Mouse (Mus musculus): ENCODE measurements at regions not wholly inside any gene's neighbourhood (a gene's known extent, or its start where the extent isn't known, plus 50 kb on each side); places are given as distances from the start of the nearest gene placed in this dataset.

DNA sequence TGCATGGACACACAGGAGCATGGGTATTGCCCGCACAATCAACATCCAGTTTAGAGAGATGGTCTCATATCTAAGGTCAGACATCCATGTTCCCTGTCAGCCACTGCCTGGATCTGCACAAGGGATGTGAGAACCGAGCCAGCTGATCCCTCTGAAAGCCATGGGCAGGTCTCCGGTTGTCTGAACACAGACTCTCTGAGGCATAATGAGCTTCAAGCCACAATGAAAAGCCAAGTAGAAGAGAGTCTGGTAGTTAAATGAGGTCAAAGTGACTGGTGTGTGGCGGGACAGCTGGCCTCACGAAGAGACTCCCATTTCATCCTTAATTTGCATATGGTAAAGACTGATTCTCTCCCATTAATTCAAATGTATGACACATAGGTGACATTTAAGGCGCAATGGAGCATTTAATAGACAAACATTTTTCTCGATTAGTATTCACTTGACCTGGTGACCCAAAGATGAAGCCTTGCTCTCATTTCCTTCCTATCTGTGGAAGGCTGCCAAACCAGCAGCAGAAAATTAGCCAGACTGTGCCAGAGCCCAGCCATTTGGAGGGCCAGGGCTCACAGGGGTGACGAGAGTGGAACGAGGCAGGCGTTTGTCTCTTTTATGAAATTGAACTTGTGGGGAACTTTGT, 132.2 kb downstream of the Rpl14 start:
- H3K27ac ChIP-seq (ENCODE audit: low read depth, low read length), result no peak overlapping the region
- peaks cover 1% of the 10 kb centered on the region; the same call in 1 of the 2 replicates for H3K4me1 ChIP-seq (ENCODE audit: control insufficient read depth, insufficient read depth, low read length)
- no peak overlapping the region for H3K4me3 ChIP-seq (ENCODE audit: low read length)
- no peak overlapping the region for H3K9ac ChIP-seq (ENCODE audit: low read depth, low read length)
- H3K36me3 ChIP-seq (ENCODE audit: control insufficient read depth, insufficient read depth, low read length), result no peaks in the 10 kb centered on the region
- no peaks in the 10 kb centered on the region for H3K9me3 ChIP-seq (ENCODE audit: control insufficient read depth, low read length)
- H3K27me3 ChIP-seq (ENCODE audit: control insufficient read depth, insufficient read depth, low read length), result no peaks in the 10 kb centered on the region
- ATAC-seq (ENCODE audit: low FRiP score, low TSS enrichment), result no peak
- H3K4me2 ChIP-seq (replicated peaks; ENCODE audit: low read depth, low read length), result no peak overlapping the region
- WGBS, result 63% methylated on average over 10 of the region's 10 CpGs

DNA sequence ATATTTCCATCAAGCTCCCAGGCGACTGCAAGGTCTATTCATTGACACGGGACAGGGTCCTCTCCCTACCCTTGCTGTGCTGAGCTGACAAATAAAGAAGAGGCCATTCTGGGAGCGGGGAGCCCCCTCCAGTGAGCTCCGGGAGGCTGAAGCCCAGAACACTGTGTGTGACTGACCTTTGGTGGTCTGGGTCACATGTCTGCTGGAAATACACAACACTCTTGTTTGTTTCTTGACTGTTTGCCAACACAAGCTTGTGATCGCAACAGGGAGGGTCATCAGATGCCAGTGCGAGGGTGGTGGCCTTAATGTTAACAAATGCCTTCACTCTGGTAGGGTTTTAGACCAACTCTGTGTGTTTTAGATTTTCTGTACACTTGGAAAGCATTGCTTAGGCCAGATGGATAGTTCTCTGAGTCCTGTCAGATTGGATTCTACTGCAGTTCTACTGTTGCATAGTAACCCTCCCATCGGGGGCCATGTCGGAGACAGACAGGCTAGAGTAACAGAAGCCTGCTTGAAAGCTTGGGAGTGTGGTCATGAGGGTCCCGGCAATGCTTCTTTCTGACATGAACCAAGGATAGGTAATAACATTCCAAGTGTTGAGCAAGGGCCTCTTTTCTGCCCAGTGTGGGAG, 135.4 kb downstream of the Rpl14 start:
- H3K4me3 ChIP-seq (ENCODE audit: low read length), result no peak overlapping the region
- H3K27me3 ChIP-seq (ENCODE audit: control insufficient read depth, insufficient read depth, low read length), result no peaks in the 10 kb centered on the region
- no peak for ATAC-seq (ENCODE audit: low FRiP score, low TSS enrichment)
- peaks cover 5% of the 10 kb centered on the region for H3K9me3 ChIP-seq (ENCODE audit: control insufficient read depth, low read length)
- H3K4me1 ChIP-seq (ENCODE audit: control insufficient read depth, insufficient read depth, low read length), result peaks cover 9% of the 10 kb centered on the region; the same call in 1 of the 2 replicates
- WGBS, result 67% methylated on average over 9 of the region's 9 CpGs
- H3K9ac ChIP-seq (ENCODE audit: low read depth, low read length), result no peak overlapping the region
- no peak overlapping the region for H3K27ac ChIP-seq (ENCODE audit: low read depth, low read length)
- H3K36me3 ChIP-seq (ENCODE audit: control insufficient read depth, insufficient read depth, low read length), result no peaks in the 10 kb centered on the region
- no peak overlapping the region for H3K4me2 ChIP-seq (replicated peaks; ENCODE audit: low read depth, low read length)

- no peak overlapping the region; the same call in 1 of the 2 replicates for H3K27ac ChIP-seq (ENCODE audit: low read depth, low read length)
- no peaks in the 10 kb centered on the region for H3K36me3 ChIP-seq (ENCODE audit: control insufficient read depth, insufficient read depth, low read length)
- H3K9me3 ChIP-seq (ENCODE audit: control insufficient read depth, low read length), result peaks cover 5% of the 10 kb centered on the region
- H3K27me3 ChIP-seq (ENCODE audit: control insufficient read depth, insufficient read depth, low read length), result no peaks in the 10 kb centered on the region
- peaks cover 9% of the 10 kb centered on the region; the same call in 1 of the 2 replicates for H3K4me1 ChIP-seq (ENCODE audit: control insufficient read depth, insufficient read depth, low read length)
- H3K9ac ChIP-seq (ENCODE audit: low read depth, low read length), result peak overlapping the region; percentile 36
- peak; percentile 49; the same call in 1 of the 2 replicates for ATAC-seq (ENCODE audit: low FRiP score, low TSS enrichment)
- H3K4me3 ChIP-seq (ENCODE audit: low read length), result no peak overlapping the region
- WGBS, result 20% methylated on average over 11 of the region's 11 CpGs
- no peak overlapping the region; the same call in 1 of the 2 replicates for H3K4me2 ChIP-seq (replicated peaks; ENCODE audit: low read depth, low read length)
Observed at GRCm38 (mm10) chr9:120708507-120708906, 137.3 kb downstream of the Rpl14 start.

- no peak overlapping the region; the same call in 1 of the 2 replicates for H3K27ac ChIP-seq (ENCODE audit: low read depth, low read length)
- no peak for ATAC-seq (ENCODE audit: low FRiP score, low TSS enrichment)
- WGBS, result 63% methylated on average over 10 of the region's 10 CpGs
- H3K4me3 ChIP-seq (ENCODE audit: low read length), result no peak overlapping the region; the same call in 1 of the 2 replicates
- peaks cover 9% of the 10 kb centered on the region; the same call in 1 of the 2 replicates for H3K4me1 ChIP-seq (ENCODE audit: control insufficient read depth, insufficient read depth, low read length)
- peaks cover 5% of the 10 kb centered on the region for H3K9me3 ChIP-seq (ENCODE audit: control insufficient read depth, low read length)
- no peak overlapping the region for H3K4me2 ChIP-seq (replicated peaks; ENCODE audit: low read depth, low read length)
- no peak overlapping the region; the same call in 1 of the 2 replicates for H3K9ac ChIP-seq (ENCODE audit: low read depth, low read length)
- no peaks in the 10 kb centered on the region for H3K27me3 ChIP-seq (ENCODE audit: control insufficient read depth, insufficient read depth, low read length)
- no peaks in the 10 kb centered on the region for H3K36me3 ChIP-seq (ENCODE audit: control insufficient read depth, insufficient read depth, low read length)
Observed at GRCm38 (mm10) chr9:120709146-120709655, 138.0 kb downstream of the Rpl14 start.

DNA sequence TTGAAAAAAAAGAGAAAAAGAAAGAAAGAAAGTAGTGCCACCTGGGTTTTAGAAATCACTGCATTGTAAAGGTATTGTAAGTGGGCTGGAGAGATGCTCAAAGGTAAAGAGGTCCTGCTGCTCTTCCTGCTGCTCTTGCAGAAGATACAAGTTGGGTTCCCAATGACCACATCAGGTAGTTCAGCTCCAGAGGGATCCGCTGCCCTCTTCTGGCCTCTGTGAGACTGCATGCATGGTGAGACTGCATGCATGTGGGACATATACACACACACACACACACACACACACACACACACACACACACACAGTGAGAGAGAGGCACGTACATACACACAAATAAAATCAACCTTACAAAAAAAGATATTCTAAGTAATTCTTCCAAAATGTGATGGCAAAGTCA, 141.7 kb downstream of the Rpl14 start:
- Histone ChIP-seq H3K27ac (ENCODE audit: low read depth, low read length) (no peak overlapping the region), H3K4me1 (ENCODE audit: control insufficient read depth, insufficient read depth, low read length) (peaks cover 9% of the 10 kb centered on the region; the same call in 1 of the 2 replicates), H3K9me3 (ENCODE audit: control insufficient read depth, low read length) (peaks cover 5% of the 10 kb centered on the region), H3K4me3 (ENCODE audit: low read length) (no peak overlapping the region), H3K27me3 (ENCODE audit: control insufficient read depth, insufficient read depth, low read length) (no peaks in the 10 kb centered on the region), H3K4me2 (replicated peaks; ENCODE audit: low read depth, low read length) (no peak overlapping the region), H3K9ac (ENCODE audit: low read depth, low read length) (no peak overlapping the region), H3K36me3 (ENCODE audit: control insufficient read depth, insufficient read depth, low read length) (no peaks in the 10 kb centered on the region)
- ATAC-seq (ENCODE audit: low FRiP score, low TSS enrichment), result no peak
- WGBS, result 91% methylated on average over 2 of the region's 2 CpGs

- ATAC-seq (ENCODE audit: low FRiP score, low TSS enrichment), result no peak
- no peaks in the 10 kb centered on the region for H3K27me3 ChIP-seq (ENCODE audit: control insufficient read depth, insufficient read depth, low read length)
- no peak overlapping the region for H3K9ac ChIP-seq (ENCODE audit: low read depth, low read length)
- no peak overlapping the region for H3K27ac ChIP-seq (ENCODE audit: low read depth, low read length)
- no peaks in the 10 kb centered on the region for H3K4me1 ChIP-seq (ENCODE audit: control insufficient read depth, insufficient read depth, low read length)
- 76% methylated on average over 7 of the region's 7 CpGs for WGBS
- peaks cover 5% of the 10 kb centered on the region for H3K9me3 ChIP-seq (ENCODE audit: control insufficient read depth, low read length)
- H3K4me3 ChIP-seq (ENCODE audit: low read length), result no peak overlapping the region
- H3K36me3 ChIP-seq (ENCODE audit: control insufficient read depth, insufficient read depth, low read length), result no peaks in the 10 kb centered on the region
- H3K4me2 ChIP-seq (replicated peaks; ENCODE audit: low read depth, low read length), result no peak overlapping the region
Observed at GRCm38 (mm10) chr9:120715665-120716121, 144.4 kb downstream of the Rpl14 start.

GRCm38 (mm10) chr9:120718812-120719211, 147.6 kb downstream of the Rpl14 start:
- Histone ChIP-seq H3K4me1 (ENCODE audit: control insufficient read depth, insufficient read depth, low read length) (no peaks in the 10 kb centered on the region), H3K36me3 (ENCODE audit: control insufficient read depth, insufficient read depth, low read length) (no peaks in the 10 kb centered on the region), H3K27me3 (ENCODE audit: control insufficient read depth, insufficient read depth, low read length) (no peaks in the 10 kb centered on the region), H3K4me3 (ENCODE audit: low read length) (no peak overlapping the region), H3K9ac (ENCODE audit: low read depth, low read length) (no peak overlapping the region), H3K9me3 (ENCODE audit: control insufficient read depth, low read length) (no peaks in the 10 kb centered on the region), H3K4me2 (replicated peaks; ENCODE audit: low read depth, low read length) (no peak overlapping the region), H3K27ac (ENCODE audit: low read depth, low read length) (no peak overlapping the region)
- WGBS, result 80% methylated on average over 3 of the region's 3 CpGs
- ATAC-seq (ENCODE audit: low FRiP score, low TSS enrichment), result no peak

- Histone ChIP-seq H3K27me3 (ENCODE audit: control insufficient read depth, insufficient read depth, low read length) (no peaks in the 10 kb centered on the region), H3K4me2 (replicated peaks; ENCODE audit: low read depth, low read length) (no peak overlapping the region), H3K27ac (ENCODE audit: low read depth, low read length) (no peak overlapping the region), H3K36me3 (ENCODE audit: control insufficient read depth, insufficient read depth, low read length) (no peaks in the 10 kb centered on the region), H3K4me3 (ENCODE audit: low read length) (no peak overlapping the region), H3K9me3 (ENCODE audit: control insufficient read depth, low read length) (no peaks in the 10 kb centered on the region; the same call in 1 of the 2 replicates), H3K9ac (ENCODE audit: low read depth, low read length) (no peak overlapping the region), H3K4me1 (ENCODE audit: control insufficient read depth, insufficient read depth, low read length) (no peaks in the 10 kb centered on the region)
- WGBS, result 87% methylated on average over 9 of the region's 9 CpGs
- ATAC-seq (ENCODE audit: low FRiP score, low TSS enrichment), result no peak
Observed at GRCm38 (mm10) chr9:120721451-120722123, 150.3 kb downstream of the Rpl14 start.

All from kidney, embryonic 14.5 days (tissue).